Mouse (Mus musculus): ENCODE measurements around the gene Cdip1. TPM values are rescaled to one million over a fixed set of nuclear protein-coding genes. Genes with fewer than 3 reads are reported as not detected.

Cdip1 gene
- polyA plus RNA-seq, 1 experiment from 2014 or later, result 111 TPM

DNA sequence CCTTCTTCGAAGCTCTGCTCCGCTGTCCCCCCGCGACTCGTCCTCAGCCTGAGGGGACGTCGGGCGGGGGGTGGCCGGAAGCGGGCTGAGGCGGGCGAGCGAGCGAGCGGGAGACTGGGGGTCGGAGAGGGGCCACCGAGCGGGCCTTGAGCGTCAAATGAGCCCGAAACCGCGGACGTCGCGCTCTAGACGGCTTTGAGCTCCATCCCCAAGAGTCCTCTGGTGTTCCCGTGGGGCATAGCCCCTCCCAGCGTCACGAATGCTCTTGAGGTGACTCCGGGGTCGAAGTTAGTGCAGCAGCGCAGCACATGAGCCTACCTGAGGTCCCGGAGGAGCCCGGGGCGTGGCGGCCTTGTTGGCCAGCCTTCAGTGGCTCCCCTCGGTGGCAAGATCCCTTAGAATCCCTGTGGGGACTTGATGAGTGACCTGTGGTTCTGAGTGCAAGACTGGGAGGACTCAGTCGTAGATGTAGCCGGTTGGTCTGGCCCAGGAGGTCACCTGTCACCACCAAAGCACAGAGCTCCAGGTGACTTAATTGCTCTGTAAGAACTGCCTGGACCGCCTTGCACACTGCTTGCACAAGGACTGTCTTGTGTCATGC lies 63.5 kb downstream of the Cdip1 start:
- Histone ChIP-seq H3K9me3 (no peaks in the 10 kb centered on the region), H3K4me3 (peak overlapping the region; percentile 69)

DNA sequence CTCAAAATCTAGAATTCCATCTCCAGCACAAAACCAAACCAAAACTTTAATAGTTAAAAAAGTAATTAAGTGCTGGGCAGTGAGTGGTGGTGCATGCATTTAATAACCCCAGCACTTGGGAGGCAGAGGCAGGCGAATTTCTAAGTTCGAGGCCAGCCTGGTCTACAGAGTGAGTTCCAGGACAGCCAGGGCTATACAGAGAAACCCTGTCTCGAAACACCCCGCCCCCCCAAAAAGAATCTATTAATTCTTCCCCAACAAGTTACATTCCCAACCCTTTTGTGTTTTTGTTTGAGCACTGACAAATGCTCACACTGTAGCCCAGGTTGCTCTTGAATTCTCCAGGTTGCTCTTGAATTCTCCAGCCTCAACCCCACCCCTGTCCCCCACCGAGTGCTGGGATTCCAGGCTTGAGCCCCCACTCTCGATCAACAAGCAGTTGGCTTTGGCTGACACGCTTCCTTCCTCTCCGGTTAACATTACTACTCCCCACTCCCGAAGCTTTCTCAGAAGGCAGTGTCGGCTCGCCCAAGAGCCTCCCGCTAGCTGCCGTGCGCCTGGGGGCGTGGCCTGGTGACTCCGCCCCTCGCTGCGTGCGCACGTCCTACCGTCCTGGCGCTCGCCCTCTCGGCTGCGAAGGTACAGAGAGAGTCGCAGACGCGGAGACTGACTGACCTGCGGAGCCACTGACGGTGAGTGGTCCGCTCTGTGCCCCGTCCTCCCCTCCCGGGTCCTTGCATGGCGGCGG lies 64.1 kb downstream of the Cdip1 start, which contains the start of gene Hmox2:
TSS of gene Hmox2 (plus strand) at position 582 of the 748 bp plus-strand sequence.
- Histone ChIP-seq H3K27me3 (no peaks in the 10 kb centered on the region), H3K4me2 (peak within 1 kb of the TSS; percentile 86), H3K27ac (peak within 1 kb of the TSS; percentile 78), H3K4me1 (replicated peaks) (peaks cover 20% of the 10 kb centered on the region), H3K9me3 (no peaks in the 10 kb centered on the region), H3K4me3 (peak within 1 kb of the TSS; percentile 69), H3K9ac (peak within 1 kb of the TSS; percentile 84), H3K36me3 (no peaks in the 10 kb centered on the region)
- 6% methylated on average over 34 of the region's 35 CpGs for WGBS
- ATAC-seq (ENCODE audit: low FRiP score), result peak; percentile 96

More for the DNA sequence above, 63.5 kb downstream of the Cdip1 start:
- Histone ChIP-seq H3K27ac (peak overlapping the region; percentile 78), H3K9ac (peak overlapping the region; percentile 84), H3K36me3 (no peaks in the 10 kb centered on the region), H3K4me1 (replicated peaks) (peaks cover 20% of the 10 kb centered on the region), H3K27me3 (no peaks in the 10 kb centered on the region), H3K4me2 (peak overlapping the region; percentile 86)
- WGBS, result 2% methylated on average over 40 of the region's 40 CpGs
- no peak; the same call in none of the 2 replicates for ATAC-seq (ENCODE audit: low FRiP score)

DNA sequence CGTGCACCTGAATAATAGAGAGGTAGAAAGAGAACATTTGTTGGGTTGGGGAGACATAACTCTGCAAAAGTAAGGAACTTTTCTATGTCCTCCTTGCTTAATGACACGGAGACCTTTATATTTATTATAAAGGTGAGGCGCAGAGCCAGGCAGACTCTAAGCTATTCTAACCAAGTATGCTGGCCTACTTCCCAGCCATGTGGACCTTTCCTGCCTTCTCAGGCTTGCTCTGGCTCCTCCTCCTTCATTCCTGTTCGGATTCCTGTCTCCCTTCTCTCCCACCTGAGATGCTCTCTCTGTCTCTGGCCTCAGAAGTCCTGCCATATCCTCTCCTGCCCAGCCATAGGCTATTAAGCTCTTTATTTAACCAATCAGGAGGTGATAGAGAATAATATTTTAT lies 64.8 kb downstream of the Cdip1 start:
- Histone ChIP-seq H3K4me2 (no peak overlapping the region; the same call in 1 of the 2 replicates), H3K4me1 (replicated peaks) (peaks cover 18% of the 10 kb centered on the region), H3K27ac (no peak overlapping the region), H3K4me3 (no peak overlapping the region), H3K9me3 (no peaks in the 10 kb centered on the region), H3K9ac (no peak overlapping the region), H3K27me3 (no peaks in the 10 kb centered on the region), H3K36me3 (no peaks in the 10 kb centered on the region)
- 83% methylated on average over 4 of the region's 4 CpGs for WGBS
- no peak for ATAC-seq (ENCODE audit: low FRiP score)

- H3K4me2 ChIP-seq, result no peak overlapping the region
- 75% methylated on average over 3 of the region's 3 CpGs for WGBS
- no peaks in the 10 kb centered on the region for H3K9me3 ChIP-seq
- H3K4me3 ChIP-seq, result no peak overlapping the region
- H3K36me3 ChIP-seq, result no peaks in the 10 kb centered on the region
- H3K9ac ChIP-seq, result no peak overlapping the region
- no peak for ATAC-seq (ENCODE audit: low FRiP score)
- no peaks in the 10 kb centered on the region for H3K27me3 ChIP-seq
- H3K27ac ChIP-seq, result no peak overlapping the region
- H3K4me1 ChIP-seq (replicated peaks), result peaks cover 22% of the 10 kb centered on the region
Measured at GRCm38 (mm10) chr16:4722915-4723209, 67.2 kb downstream of the Cdip1 start.

DNA sequence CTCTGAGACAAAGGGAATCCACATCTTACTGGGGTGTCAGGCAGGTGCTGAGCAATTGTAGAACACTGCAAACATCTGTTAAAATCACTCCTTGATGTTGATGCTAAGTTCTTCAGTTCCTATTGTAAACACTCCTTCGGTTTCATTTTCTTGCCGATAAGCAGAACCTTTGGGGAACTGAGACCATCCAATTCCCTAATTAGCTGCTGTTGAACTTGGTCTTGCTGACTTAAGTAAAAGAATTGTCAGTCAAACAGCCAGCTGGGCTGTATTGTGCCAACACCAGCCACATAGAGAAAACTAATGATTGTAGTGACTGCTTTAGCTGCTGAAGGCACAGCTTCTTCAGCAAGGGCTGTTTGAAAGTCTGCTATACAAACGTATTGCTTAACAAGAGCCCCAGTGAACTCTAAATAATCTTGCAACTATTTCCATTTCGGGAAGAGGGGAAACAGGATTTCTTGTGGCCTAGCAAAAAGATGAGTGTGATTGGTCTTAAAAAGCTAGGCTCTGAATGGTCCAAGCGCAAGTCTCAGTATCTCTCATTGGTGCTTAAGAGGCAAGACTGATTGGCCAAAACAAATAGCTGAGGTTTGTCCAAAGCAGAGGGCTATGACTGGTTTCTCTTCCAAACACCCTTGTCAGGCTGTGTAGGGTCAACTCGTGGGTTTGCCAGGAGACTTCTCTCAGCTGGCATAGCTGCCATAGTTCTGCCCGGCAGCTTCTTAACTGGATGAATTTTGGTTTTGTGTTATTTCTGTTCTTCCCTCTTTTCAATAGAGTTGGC lies 67.8 kb downstream of the Cdip1 start:
- ATAC-seq (ENCODE audit: low FRiP score), result no peak
- Histone ChIP-seq H3K4me3 (no peak overlapping the region), H3K9me3 (no peaks in the 10 kb centered on the region), H3K9ac (no peak overlapping the region), H3K27me3 (no peaks in the 10 kb centered on the region), H3K4me2 (no peak overlapping the region), H3K27ac (no peak overlapping the region), H3K4me1 (replicated peaks) (peaks cover 23% of the 10 kb centered on the region), H3K36me3 (no peaks in the 10 kb centered on the region)
- 82% methylated on average over 7 of the region's 7 CpGs for WGBS

GRCm38 (mm10) chr16:4718753-4719518 lies 71.2 kb downstream of the Cdip1 start, which contains the start of gene Nmral1:
Gene Nmral1 (minus strand): TSS chr16:4719356.
- peaks cover 15% of the 10 kb centered on the region for H3K4me1 ChIP-seq (replicated peaks)
- H3K9ac ChIP-seq, result peak within 1 kb of the TSS; percentile 77
- H3K27me3 ChIP-seq, result no peaks in the 10 kb centered on the region
- peak within 1 kb of the TSS; percentile 71 for H3K4me2 ChIP-seq
- no peaks in the 10 kb centered on the region for H3K9me3 ChIP-seq
- WGBS, result 13% methylated on average over 33 of the region's 33 CpGs
- peak within 1 kb of the TSS; percentile 88 for H3K27ac ChIP-seq
- H3K36me3 ChIP-seq, result peaks cover 26% of the 10 kb centered on the region
- H3K4me3 ChIP-seq, result peak within 1 kb of the TSS; percentile 65
- peak; percentile 85 for ATAC-seq (ENCODE audit: low FRiP score)

DNA sequence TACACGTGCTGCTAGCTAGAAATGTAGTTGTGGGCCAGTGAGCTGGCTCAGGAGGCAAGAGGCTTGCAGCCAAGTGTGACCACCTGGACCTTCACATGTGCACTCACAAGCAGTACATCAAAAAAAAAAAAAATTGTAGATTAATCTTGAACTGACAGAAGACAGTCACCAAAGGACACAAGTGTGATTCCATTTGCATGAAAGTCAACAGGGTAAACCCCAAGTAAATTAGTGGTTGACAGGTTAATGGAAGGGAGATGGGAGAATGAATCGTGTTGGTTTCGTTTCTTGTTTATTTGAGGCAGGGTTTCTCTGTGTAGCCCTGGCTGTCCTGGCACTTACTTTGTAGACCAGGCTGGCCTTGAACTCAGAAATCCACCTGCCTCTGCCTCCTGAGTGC lies 72.2 kb downstream of the Cdip1 start:
- H3K27me3 ChIP-seq, result no peaks in the 10 kb centered on the region
- H3K9ac ChIP-seq, result peak overlapping the region; percentile 77
- H3K4me1 ChIP-seq (replicated peaks), result peaks cover 15% of the 10 kb centered on the region
- H3K4me2 ChIP-seq, result peak overlapping the region; percentile 71
- H3K4me3 ChIP-seq, result peak overlapping the region; percentile 65
- no peak overlapping the region for H3K27ac ChIP-seq
- peaks cover 35% of the 10 kb centered on the region for H3K36me3 ChIP-seq
- WGBS, result 69% methylated on average over 3 of the region's 3 CpGs
- no peaks in the 10 kb centered on the region for H3K9me3 ChIP-seq
- ATAC-seq (ENCODE audit: low FRiP score), result no peak

- 0 out of 2 replicates have a peak overlapping the region, but pooled peaks have one; percentile 2 for H3K9ac ChIP-seq
- H3K9me3 ChIP-seq, result no peaks in the 10 kb centered on the region
- H3K4me3 ChIP-seq, result no peak overlapping the region
- peaks cover 68% of the 10 kb centered on the region for H3K36me3 ChIP-seq
- H3K27ac ChIP-seq, result no peak overlapping the region
- peaks cover 10% of the 10 kb centered on the region for H3K4me1 ChIP-seq (replicated peaks)
- no peaks in the 10 kb centered on the region for H3K27me3 ChIP-seq
- ATAC-seq (ENCODE audit: low FRiP score), result no peak
- no peak overlapping the region for H3K4me2 ChIP-seq
- WGBS, result 91% methylated on average over 17 of the region's 17 CpGs
Measured at GRCm38 (mm10) chr16:4713861-4714710, 76.0 kb downstream of the Cdip1 start.

GRCm38 (mm10) chr16:4711173-4711572 lies 78.9 kb downstream of the Cdip1 start:
- Histone ChIP-seq H3K9me3 (no peaks in the 10 kb centered on the region), H3K27me3 (no peaks in the 10 kb centered on the region), H3K4me1 (replicated peaks) (no peaks in the 10 kb centered on the region), H3K4me3 (no peak overlapping the region), H3K36me3 (peaks cover 90% of the 10 kb centered on the region), H3K4me2 (no peak overlapping the region), H3K27ac (no peak overlapping the region), H3K9ac (no peak overlapping the region)
- WGBS, result 90% methylated on average over 4 of the region's 4 CpGs
- no peak for ATAC-seq (ENCODE audit: low FRiP score)

DNA sequence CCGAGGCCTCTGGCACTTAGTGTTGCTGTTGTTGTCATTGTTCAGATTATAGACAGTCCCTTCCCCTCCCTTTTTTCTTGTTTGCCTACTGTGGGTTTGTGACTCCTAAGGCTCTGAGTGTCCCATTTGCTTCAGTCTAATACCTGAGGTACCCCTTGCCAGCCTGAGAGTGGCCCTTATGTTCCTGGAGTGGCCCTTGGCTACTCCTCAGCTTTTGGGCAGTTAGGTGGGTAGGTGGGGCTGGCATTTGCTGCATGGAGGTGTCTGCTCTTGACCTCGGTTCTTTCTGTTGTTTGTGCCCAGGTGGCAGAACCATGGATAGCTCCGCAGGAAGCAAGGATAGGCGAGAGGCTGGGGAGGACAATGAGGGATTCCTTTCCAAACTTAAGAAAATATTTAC lies 84.6 kb downstream of the Cdip1 start:
- no peak overlapping the region for H3K27ac ChIP-seq
- H3K4me3 ChIP-seq, result no peak overlapping the region
- H3K9me3 ChIP-seq, result no peaks in the 10 kb centered on the region
- no peak overlapping the region for H3K4me2 ChIP-seq
- H3K27me3 ChIP-seq, result no peaks in the 10 kb centered on the region
- ATAC-seq (ENCODE audit: low FRiP score), result no peak
- peaks cover 94% of the 10 kb centered on the region for H3K36me3 ChIP-seq
- H3K4me1 ChIP-seq (replicated peaks), result no peaks in the 10 kb centered on the region
- WGBS, result 74% methylated on average over 4 of the region's 4 CpGs
- no peak overlapping the region for H3K9ac ChIP-seq

- Histone ChIP-seq H3K4me3 (no peak overlapping the region), H3K9me3 (no peaks in the 10 kb centered on the region), H3K27ac (no peak overlapping the region), H3K9ac (no peak overlapping the region), H3K36me3 (peaks cover 96% of the 10 kb centered on the region), H3K4me1 (replicated peaks) (no peaks in the 10 kb centered on the region), H3K27me3 (no peaks in the 10 kb centered on the region), H3K4me2 (no peak overlapping the region)
- WGBS, result 74% methylated on average over 1 of the region's 1 CpGs
- no peak for ATAC-seq (ENCODE audit: low FRiP score)
Measured at GRCm38 (mm10) chr16:4702646-4703045, 87.4 kb downstream of the Cdip1 start.
